Mouse (Mus musculus): ENCODE measurements around the gene Six6. TPM values are rescaled to one million over a fixed set of nuclear protein-coding genes. Genes with fewer than 3 reads are reported as not detected.
A peak's percentile ranks its signal among the peaks of the same experiment; 100 is the strongest.

The Six6 gene
- total and polyA plus RNA-seq, 3 experiments: not detected

DNA sequence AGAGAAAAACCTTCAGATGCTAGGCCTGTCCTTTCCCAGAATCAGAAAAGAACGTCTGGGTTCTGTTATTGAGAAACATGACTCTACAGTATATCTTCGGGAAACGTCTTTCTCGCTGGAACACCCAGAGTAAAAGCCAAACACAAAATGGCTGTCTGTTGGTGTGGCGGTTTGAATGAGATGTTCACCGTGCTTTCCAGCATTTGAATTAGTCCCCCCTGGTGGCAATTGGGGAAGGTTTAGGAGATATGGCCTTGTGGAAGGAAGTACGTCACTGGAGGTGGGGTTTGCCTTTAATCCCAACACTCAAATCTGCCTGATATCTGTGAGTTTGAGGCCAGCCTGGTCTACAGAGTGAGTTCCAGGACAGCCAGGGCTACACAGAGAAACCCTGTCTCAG, 27.8 kb downstream of the Six6 start:
- TF ChIP-seq MXI1 (IDR thresholded peaks at IDR 0.05; ENCODE audit: low read depth, low read length) (no peak), CHD1 (IDR thresholded peaks at IDR 0.05; ENCODE audit: low read depth, low read length) (no peak)
- Histone ChIP-seq H3K79me2 (ENCODE audit: control insufficient read depth, insufficient read depth, low read length, poor library complexity) (no peaks in the 10 kb centered on the region), H3K9ac (ENCODE audit: control insufficient read depth, low read depth, low read length, poor library complexity, severe bottlenecking) (no peak overlapping the region), H3K36me3 (ENCODE audit: control insufficient read depth in 1 of 2, insufficient read depth in 2 of 2, low read length in 2 of 2) (no peaks in the 10 kb centered on the region), H3K9me3 (replicated peaks; ENCODE audit: insufficient read depth, low read length) (no peaks in the 10 kb centered on the region), H3K4me1 (ENCODE audit: control insufficient read depth in 1 of 2, insufficient read depth in 2 of 2, low read length in 2 of 2) (no peaks in the 10 kb centered on the region), H3K4me3 (ENCODE audit: control insufficient read depth in 1 of 2, insufficient read depth in 1 of 2, low read depth in 2 of 2, low read length in 2 of 2) (no peak overlapping the region), H3K27me3 (ENCODE audit: control insufficient read depth in 1 of 2, insufficient read depth in 2 of 2, low read length in 2 of 2) (peaks cover 5% of the 10 kb centered on the region in 2 experiments), H3K27ac (ENCODE audit: control insufficient read depth, low read depth, low read length) (no peak overlapping the region)
- no peak for DNase-seq (ENCODE audit: low read depth, low spot score)

DNA sequence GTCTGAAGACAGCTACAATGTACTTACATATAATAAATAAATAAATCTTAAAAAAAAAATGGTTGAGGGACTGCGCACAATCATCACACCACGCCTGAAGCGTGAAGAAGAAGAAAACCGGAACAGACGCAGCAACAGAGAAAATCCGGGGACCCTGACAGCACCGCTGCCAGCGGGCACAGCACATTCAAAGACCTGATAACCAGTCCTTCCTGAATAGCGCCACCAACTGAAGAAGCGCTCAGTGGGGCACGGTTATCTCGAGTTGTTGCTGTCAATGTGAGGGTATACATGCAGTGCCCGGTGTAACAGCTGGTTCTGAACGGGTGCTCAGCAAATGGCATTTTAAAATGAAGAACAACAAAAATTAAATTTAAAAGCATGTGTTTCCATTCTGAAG, 30.9 kb downstream of the Six6 start:
- H3K79me2 ChIP-seq (ENCODE audit: control insufficient read depth, insufficient read depth, low read length, poor library complexity): no peaks in the 10 kb centered on the region
- no peak overlapping the region for H3K27ac ChIP-seq (ENCODE audit: control insufficient read depth, low read depth, low read length)
- peaks cover 0 to 1% of the 10 kb centered on the region in 2 experiments; a peak in 2 of 4 replicates for H3K27me3 ChIP-seq (ENCODE audit: control insufficient read depth in 1 of 2, insufficient read depth in 2 of 2, low read length in 2 of 2)
- no peak overlapping the region for H3K9ac ChIP-seq (ENCODE audit: control insufficient read depth, low read depth, low read length, poor library complexity, severe bottlenecking)
- H3K4me1 ChIP-seq (ENCODE audit: control insufficient read depth in 1 of 2, insufficient read depth in 2 of 2, low read length in 2 of 2): no peaks in the 10 kb centered on the region
- no peaks in the 10 kb centered on the region for H3K36me3 ChIP-seq (ENCODE audit: control insufficient read depth in 1 of 2, insufficient read depth in 2 of 2, low read length in 2 of 2)
- TF ChIP-seq TCF12 (IDR thresholded peaks at IDR 0.05; ENCODE audit: low read depth, low read length): no peak
- no peak for TF ChIP-seq POLR2AphosphoS2 (IDR thresholded peaks at IDR 0.05; ENCODE audit: low read length)
- TF ChIP-seq JUND (IDR thresholded peaks at IDR 0.05; ENCODE audit: low read depth, low read length): no peak
- TF ChIP-seq KAT2A (conservative IDR thresholded peaks at IDR 0.05; ENCODE audit: low read depth, low read length): no peak
- no peak for TF ChIP-seq CTCF (IDR thresholded peaks at IDR 0.05 in 2 of 3, conservative IDR thresholded peaks at IDR 0.05 in 1 of 3; ENCODE audit: control insufficient read depth in 1 of 3, insufficient read depth in 1 of 3, low read depth in 2 of 3, low read length in 3 of 3, poor library complexity in 1 of 3, severe bottlenecking in 1 of 3)
- TF ChIP-seq GABPA (IDR thresholded peaks at IDR 0.05; ENCODE audit: low read depth, low read length): no peak
- TF ChIP-seq TAL1 (IDR thresholded peaks at IDR 0.05; ENCODE audit: low read length): no peak
- no peak for TF ChIP-seq NRF1 (IDR thresholded peaks at IDR 0.05; ENCODE audit: insufficient read depth, low read depth, low read length, poor library complexity, severe bottlenecking)
- TF ChIP-seq MYC (IDR thresholded peaks at IDR 0.05; ENCODE audit: low read depth, low read length): no peak
- TF ChIP-seq MXI1 (IDR thresholded peaks at IDR 0.05; ENCODE audit: low read depth, low read length): no peak
- TF ChIP-seq CHD2 (IDR thresholded peaks at IDR 0.05; ENCODE audit: low read length): no peak
- TF ChIP-seq USF2 (IDR thresholded peaks at IDR 0.05; ENCODE audit: borderline replicate concordance in 1 of 2, insufficient read depth in 1 of 2, low read depth in 1 of 2, low read length in 2 of 2): no peak
- TF ChIP-seq RCOR1 (IDR thresholded peaks at IDR 0.05; ENCODE audit: low read depth, low read length): no peak
- no peak for TF ChIP-seq POLR2AphosphoS5 (IDR thresholded peaks at IDR 0.05; ENCODE audit: borderline replicate concordance, low read depth, low read length)
- DNase-seq (ENCODE audit: low read depth, low spot score): no peak
- H3K4me3 ChIP-seq (ENCODE audit: control insufficient read depth in 1 of 2, insufficient read depth in 1 of 2, low read depth in 2 of 2, low read length in 2 of 2): no peak overlapping the region
- H3K9me3 ChIP-seq (replicated peaks; ENCODE audit: insufficient read depth, low read length): no peaks in the 10 kb centered on the region

DNA sequence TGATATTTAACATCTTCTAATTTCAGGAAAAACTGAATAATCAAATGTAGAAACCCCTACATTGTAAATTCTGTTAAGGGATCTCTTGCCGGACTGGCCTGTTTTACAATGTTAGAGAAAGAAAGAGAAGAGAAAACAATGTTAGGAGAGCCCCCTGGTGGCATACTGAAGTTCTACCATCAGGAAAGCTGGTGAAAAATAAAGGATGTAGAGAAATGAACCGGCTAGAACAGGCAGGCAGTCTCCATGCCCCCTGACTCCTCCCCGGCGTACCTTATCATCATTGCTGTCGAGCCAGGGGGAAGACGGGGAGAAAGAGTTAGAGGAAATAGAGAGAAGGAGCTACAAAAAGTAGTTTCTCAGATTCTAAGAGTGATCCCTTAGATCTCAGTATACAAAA, 33.5 kb downstream of the Six6 start:
- H3K27ac ChIP-seq (ENCODE audit: control insufficient read depth, low read depth, low read length): no peak overlapping the region
- DNase-seq (ENCODE audit: low read depth, low spot score): peak; percentile 74
- no peak for TF ChIP-seq USF1 (IDR thresholded peaks at IDR 0.05; ENCODE audit: low read depth, low read length)
- no peak for TF ChIP-seq SIN3A (IDR thresholded peaks at IDR 0.05; ENCODE audit: low read length)
- peak; percentile 83 for TF ChIP-seq SMC3 (IDR thresholded peaks at IDR 0.05; ENCODE audit: low read depth, low read length)
- TF ChIP-seq USF2 (IDR thresholded peaks at IDR 0.05; ENCODE audit: borderline replicate concordance in 1 of 2, insufficient read depth in 1 of 2, low read depth in 1 of 2, low read length in 2 of 2): no peak
- TF ChIP-seq CTCF (IDR thresholded peaks at IDR 0.05 in 2 of 3, conservative IDR thresholded peaks at IDR 0.05 in 1 of 3; ENCODE audit: control insufficient read depth in 1 of 3, insufficient read depth in 1 of 3, low read depth in 2 of 3, low read length in 3 of 3, poor library complexity in 1 of 3, severe bottlenecking in 1 of 3): peak in 2 of 3 experiments; percentile 56 to 86; a peak in 4 of 6 replicates
- no peak for TF ChIP-seq TBP (IDR thresholded peaks at IDR 0.05; ENCODE audit: low read depth, low read length)
- TF ChIP-seq MAX (IDR thresholded peaks at IDR 0.05; ENCODE audit: low read length): no peak
- peak; percentile 79 for TF ChIP-seq RAD21 (IDR thresholded peaks at IDR 0.05; ENCODE audit: low read depth, low read length)
- TF ChIP-seq ZNF384 (IDR thresholded peaks at IDR 0.05; ENCODE audit: low read depth, low read length): no peak
- no peak for TF ChIP-seq MYB (IDR thresholded peaks at IDR 0.05; ENCODE audit: low read depth, low read length)
- TF ChIP-seq MAFK (IDR thresholded peaks at IDR 0.05; ENCODE audit: borderline replicate concordance, low read depth, low read length): no peak
- TF ChIP-seq CHD2 (IDR thresholded peaks at IDR 0.05; ENCODE audit: low read length): no peak
- TF ChIP-seq MEF2A (IDR thresholded peaks at IDR 0.05; ENCODE audit: extremely low read depth, insufficient replicate concordance, low read depth, low read length, poor library complexity, severe bottlenecking): no peak
- TF ChIP-seq JUND (IDR thresholded peaks at IDR 0.05; ENCODE audit: low read depth, low read length): no peak
- TF ChIP-seq CHD1 (IDR thresholded peaks at IDR 0.05; ENCODE audit: low read depth, low read length): no peak
- TF ChIP-seq RCOR1 (IDR thresholded peaks at IDR 0.05; ENCODE audit: low read depth, low read length): no peak

More for the DNA sequence above, 33.5 kb downstream of the Six6 start:
- Histone ChIP-seq H3K4me1 (ENCODE audit: control insufficient read depth in 1 of 2, insufficient read depth in 2 of 2, low read length in 2 of 2) (no peaks in the 10 kb centered on the region), H3K9me3 (replicated peaks; ENCODE audit: insufficient read depth, low read length) (no peaks in the 10 kb centered on the region), H3K9ac (ENCODE audit: control insufficient read depth, low read depth, low read length, poor library complexity, severe bottlenecking) (no peak overlapping the region), H3K4me3 (ENCODE audit: control insufficient read depth in 1 of 2, insufficient read depth in 1 of 2, low read depth in 2 of 2, low read length in 2 of 2) (no peak overlapping the region), H3K27me3 (ENCODE audit: control insufficient read depth in 1 of 2, insufficient read depth in 2 of 2, low read length in 2 of 2) (peaks cover 1% of the 10 kb centered on the region in 2 experiments; a peak in 3 of 4 replicates), H3K36me3 (ENCODE audit: control insufficient read depth in 1 of 2, insufficient read depth in 2 of 2, low read length in 2 of 2) (no peaks in the 10 kb centered on the region; a peak in 1 of 4 replicates), H3K79me2 (ENCODE audit: control insufficient read depth, insufficient read depth, low read length, poor library complexity) (no peaks in the 10 kb centered on the region)

All from MEL (cell line).